Mouse (Mus musculus): ENCODE data around the gene Capn13. TPM values are rescaled to one million over a fixed set of nuclear protein-coding genes. Genes with fewer than 3 reads are reported as not detected.
"Not testable (repeated sequence)": the region's sequence is repeated elsewhere in the genome, so short reads cannot be mapped to it uniquely, and the experiment has no call there.

Gene Capn13
- polyA plus RNA-seq, 1 experiment from 2014 or later: not detected

GRCm38 (mm10) chr17:73301258-73302050 is 99.2 kb downstream of the Capn13 start:
- H3K4me1 ChIP-seq: no peaks in the 10 kb centered on the region
- no peak overlapping the region for H3K9ac ChIP-seq
- no peak overlapping the region for H3K4me2 ChIP-seq (replicated peaks)
- H3K4me3 ChIP-seq: no peak overlapping the region
- peak; percentile 32; the same call in 1 of the 2 replicates for ATAC-seq (ENCODE audit: low FRiP score, low read depth)
- WGBS: 40% methylated on average over 15 of the region's 15 CpGs
- no peaks in the 10 kb centered on the region for H3K36me3 ChIP-seq
- no peak overlapping the region for H3K27ac ChIP-seq
- H3K9me3 ChIP-seq: no peaks in the 10 kb centered on the region
- H3K27me3 ChIP-seq (replicated peaks): no peaks in the 10 kb centered on the region

GRCm38 (mm10) chr17:73300147-73300880 is 100.4 kb downstream of the Capn13 start:
- ATAC-seq (ENCODE audit: low FRiP score, low read depth): no peak

GRCm38 (mm10) chr17:73298981-73299380 is 101.7 kb downstream of the Capn13 start:
- Histone ChIP-seq H3K4me1 (no peaks in the 10 kb centered on the region), H3K9ac (no peak overlapping the region), H3K36me3 (no peaks in the 10 kb centered on the region), H3K27me3 (replicated peaks) (no peaks in the 10 kb centered on the region), H3K4me3 (no peak overlapping the region), H3K9me3 (no peaks in the 10 kb centered on the region), H3K4me2 (replicated peaks) (no peak overlapping the region), H3K27ac (no peak overlapping the region)
- ATAC-seq (ENCODE audit: low FRiP score, low read depth): no peak
- 89% methylated on average over 6 of the region's 6 CpGs for WGBS

More at GRCm38 (mm10) chr17:73300147-73300880, 100.4 kb downstream of the Capn13 start:
- WGBS: 77% methylated on average over 7 of the region's 7 CpGs
- H3K27me3 ChIP-seq (replicated peaks): no peaks in the 10 kb centered on the region
- H3K4me3 ChIP-seq: no peak overlapping the region
- H3K9me3 ChIP-seq: no peaks in the 10 kb centered on the region
- H3K27ac ChIP-seq: no peak overlapping the region
- no peak overlapping the region for H3K4me2 ChIP-seq (replicated peaks)
- H3K9ac ChIP-seq: no peak overlapping the region
- H3K4me1 ChIP-seq: no peaks in the 10 kb centered on the region
- H3K36me3 ChIP-seq: no peaks in the 10 kb centered on the region

GRCm38 (mm10) chr17:73296855-73297254 is 103.8 kb downstream of the Capn13 start:
- 49% methylated on average over 4 of the region's 4 CpGs for WGBS
- no peak overlapping the region for H3K9ac ChIP-seq

GRCm38 (mm10) chr17:73293237-73293636 is 107.4 kb downstream of the Capn13 start:
- 77% methylated on average over 3 of the region's 3 CpGs for WGBS
- Histone ChIP-seq H3K27ac (no peak overlapping the region), H3K9ac (no peak overlapping the region), H3K4me2 (replicated peaks) (no peak overlapping the region), H3K4me3 (no peak overlapping the region), H3K27me3 (replicated peaks) (no peaks in the 10 kb centered on the region), H3K9me3 (no peaks in the 10 kb centered on the region), H3K4me1 (no peaks in the 10 kb centered on the region), H3K36me3 (no peaks in the 10 kb centered on the region)
- ATAC-seq (ENCODE audit: low FRiP score, low read depth): no peak

More at GRCm38 (mm10) chr17:73296855-73297254, 103.8 kb downstream of the Capn13 start:
- Histone ChIP-seq H3K4me2 (replicated peaks) (no peak overlapping the region), H3K27me3 (replicated peaks) (no peaks in the 10 kb centered on the region), H3K9me3 (no peaks in the 10 kb centered on the region), H3K4me3 (no peak overlapping the region), H3K4me1 (no peaks in the 10 kb centered on the region), H3K27ac (no peak overlapping the region), H3K36me3 (no peaks in the 10 kb centered on the region)
- no peak; the same call in 1 of the 2 replicates for ATAC-seq (ENCODE audit: low FRiP score, low read depth)

GRCm38 (mm10) chr17:73284301-73284700 is 116.4 kb downstream of the Capn13 start:
- Histone ChIP-seq H3K27me3 (replicated peaks) (no peaks in the 10 kb centered on the region), H3K9ac (no peak overlapping the region), H3K4me2 (replicated peaks) (no peak overlapping the region), H3K9me3 (no peaks in the 10 kb centered on the region), H3K36me3 (no peaks in the 10 kb centered on the region), H3K4me1 (no peaks in the 10 kb centered on the region), H3K27ac (no peak overlapping the region), H3K4me3 (no peak overlapping the region)
- 61% methylated on average over 2 of the region's 2 CpGs for WGBS
- ATAC-seq (ENCODE audit: low FRiP score, low read depth): no peak

GRCm38 (mm10) chr17:73282702-73283101 is 118.0 kb downstream of the Capn13 start:
- not testable (repeated sequence) for H3K4me2 ChIP-seq (replicated peaks); H3K27ac ChIP-seq; ATAC-seq (ENCODE audit: low FRiP score, low read depth); H3K9me3 ChIP-seq; H3K36me3 ChIP-seq; H3K9ac ChIP-seq; H3K4me3 ChIP-seq; H3K27me3 ChIP-seq (replicated peaks); H3K4me1 ChIP-seq
- 46% methylated on average over 6 of the region's 6 CpGs for WGBS

- Histone ChIP-seq H3K4me1 (no peaks in the 10 kb centered on the region), H3K9me3 (no peaks in the 10 kb centered on the region), H3K27me3 (replicated peaks) (no peaks in the 10 kb centered on the region), H3K9ac (no peak overlapping the region), H3K36me3 (no peaks in the 10 kb centered on the region), H3K27ac (no peak overlapping the region), H3K4me3 (no peak overlapping the region), H3K4me2 (replicated peaks) (no peak overlapping the region)
- no peak for ATAC-seq (ENCODE audit: low FRiP score, low read depth)
- 94% methylated on average over 4 of the region's 4 CpGs for WGBS
These were observed 122.9 kb downstream of the Capn13 start for GRCm38 (mm10) chr17:73277770-73278169.

- Histone ChIP-seq H3K27me3 (replicated peaks) (no peaks in the 10 kb centered on the region), H3K4me1 (no peaks in the 10 kb centered on the region), H3K36me3 (no peaks in the 10 kb centered on the region), H3K4me2 (replicated peaks) (no peak overlapping the region), H3K4me3 (no peak overlapping the region), H3K27ac (no peak overlapping the region), H3K9ac (no peak overlapping the region), H3K9me3 (no peaks in the 10 kb centered on the region)
- no peak for ATAC-seq (ENCODE audit: low FRiP score, low read depth)
- WGBS: 66% methylated on average over 10 of the region's 10 CpGs
These were observed 125.6 kb downstream of the Capn13 start for GRCm38 (mm10) chr17:73275066-73275465.

- H3K4me3 ChIP-seq: no peak overlapping the region
- no peak for ATAC-seq (ENCODE audit: low FRiP score, low read depth)
- H3K27ac ChIP-seq: no peak overlapping the region
- H3K4me2 ChIP-seq (replicated peaks): no peak overlapping the region
- no peaks in the 10 kb centered on the region for H3K27me3 ChIP-seq (replicated peaks)
- no peaks in the 10 kb centered on the region for H3K9me3 ChIP-seq
- no peak overlapping the region for H3K9ac ChIP-seq
- 88% methylated on average over 7 of the region's 7 CpGs for WGBS
- no peaks in the 10 kb centered on the region for H3K4me1 ChIP-seq
- H3K36me3 ChIP-seq: no peaks in the 10 kb centered on the region
These were observed 126.9 kb downstream of the Capn13 start for GRCm38 (mm10) chr17:73273809-73274208.

- no peak overlapping the region for H3K27ac ChIP-seq
- no peak overlapping the region for H3K4me2 ChIP-seq (replicated peaks)
- ATAC-seq (ENCODE audit: low FRiP score, low read depth): peak; percentile 58; the same call in 1 of the 2 replicates
- H3K4me1 ChIP-seq: no peaks in the 10 kb centered on the region
- H3K9me3 ChIP-seq: no peaks in the 10 kb centered on the region
- no peaks in the 10 kb centered on the region for H3K36me3 ChIP-seq
- no peak overlapping the region for H3K4me3 ChIP-seq
- WGBS: 87% methylated on average over 7 of the region's 7 CpGs
- H3K9ac ChIP-seq: no peak overlapping the region
- H3K27me3 ChIP-seq (replicated peaks): no peaks in the 10 kb centered on the region
These were observed 128.7 kb downstream of the Capn13 start for GRCm38 (mm10) chr17:73271797-73272600.

Data from neural tube, embryonic 12.5 days (tissue).